Mouse (Mus musculus): ENCODE results near the gene Smarcd1.

DNA sequence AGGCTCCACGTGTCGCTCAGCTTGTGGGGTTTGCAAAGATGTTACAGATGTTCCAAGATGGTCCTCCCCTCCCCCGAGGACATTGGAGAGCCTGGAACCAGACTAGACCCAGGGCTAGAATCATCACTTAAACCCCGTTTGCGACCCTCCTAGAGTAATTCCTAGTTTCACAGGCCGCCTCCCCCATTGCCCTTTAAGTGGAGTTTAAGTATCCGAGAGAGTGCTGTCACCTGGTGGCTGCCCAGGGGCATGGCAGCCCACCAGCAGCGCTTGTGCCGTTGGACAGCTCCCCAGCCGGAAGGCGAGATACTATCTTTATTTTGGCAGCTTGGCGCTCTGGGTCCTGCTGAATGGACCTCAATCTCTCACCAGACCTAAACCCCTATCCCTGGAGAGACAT lies 33.0 kb upstream of the Smarcd1 start:
- TF ChIP-seq CTCF (IDR thresholded peaks at IDR 0.05; ENCODE audit: low read depth) (peak; percentile 95), EP300 (IDR thresholded peaks at IDR 0.05; ENCODE audit: low read depth) (no peak)

Measured in liver, embryonic 14.5 days (tissue).